Mouse (Mus musculus) lung, embryonic 15.5 days (tissue): ENCODE results near the gene Plppr2. TPM values are rescaled to one million over a fixed set of nuclear protein-coding genes. Genes with fewer than 3 reads are reported as not detected.

Experiments used
- ATAC-seq: fragments of 200-750 bp; cut with Nextera tagmentation; 2 replicates; pipeline ENCODE4 v1.8.0; 2017; ENCODE audit warnings: moderate number of reproducible peaks, borderline replicate concordance; ENCODE audit not compliant: low FRiP score, low TSS enrichment; ENCODE audit errors: extremely low read depth
- H3K27ac ChIP-seq: fragments of 300-500 bp; sonication (generic); 2 replicates; pipeline ENCODE4 v1.5.1; 2015; ENCODE audit warnings: moderate library complexity, mild to moderate bottlenecking, inconsistent platforms
- H3K27me3 ChIP-seq: fragments of 300-500 bp; sonication (generic); 2 replicates; pipeline ENCODE4 v1.6.1; 2015; ENCODE audit warnings: inconsistent platforms
- H3K36me3 ChIP-seq: fragments of 300-500 bp; sonication (generic); 2 replicates; pipeline ENCODE4 v1.6.1; 2015; ENCODE audit warnings: inconsistent platforms
- H3K4me1 ChIP-seq: fragments of 300-500 bp; sonication (generic); 2 replicates; pipeline ENCODE4 v1.6.1; 2015; ENCODE audit warnings: inconsistent platforms
- H3K4me2 ChIP-seq: fragments of 300-500 bp; sonication (generic); 2 replicates; pipeline ENCODE4 v1.6.1; 2015; ENCODE audit warnings: inconsistent platforms, mild to moderate bottlenecking, moderate library complexity
- H3K4me3 ChIP-seq: fragments of 300-500 bp; sonication (generic); 2 replicates; pipeline ENCODE4 v1.5.1; 2015; ENCODE audit warnings: mild to moderate bottlenecking, inconsistent platforms
- H3K9ac ChIP-seq: fragments of 300-500 bp; sonication (generic); 2 replicates; pipeline ENCODE4 v1.6.1; 2015; ENCODE audit warnings: inconsistent platforms
- H3K9me3 ChIP-seq: fragments of 300-500 bp; sonication (generic); 2 replicates; pipeline ENCODE4 v1.6.1; 2016; ENCODE audit warnings: inconsistent platforms
- WGBS: fragments of 180-500 bp; shearing (Covaris S2); methylation state at CpG from one replicate; pipeline ENCODE4 v1.1.7; 2015; 5-methylcytosine and 5-hydroxymethylcytosine counted together
- polyA plus RNA-seq: library from polyadenylated mRNA; unstranded; fragments of >200 nt; fragmentation: Nextera tagmentation; extraction: Ambion mirVana; gene quantifications from 2 replicates; pipeline ENCODE4 v1.2.1, GENCODE M21; 2015

Gene Plppr2
- polyA plus RNA-seq, 1 experiment from 2014 or later = 8.0 TPM

GRCm38 (mm10) chr9:21968883-21969282, 32.0 kb downstream of the Plppr2 start:
- Histone ChIP-seq H3K36me3 (no peaks in the 10 kb centered on the region; the same call in 1 of the 2 replicates), H3K4me2 (no peak overlapping the region), H3K27me3 (no peaks in the 10 kb centered on the region), H3K4me1 (no peaks in the 10 kb centered on the region), H3K4me3 (no peak overlapping the region), H3K9ac (no peak overlapping the region), H3K27ac (no peak overlapping the region), H3K9me3 (no peaks in the 10 kb centered on the region)
- WGBS = 29% methylated on average over 6 of the region's 6 CpGs
- ATAC-seq = no peak

GRCm38 (mm10) chr9:21969304-21969703, 32.5 kb downstream of the Plppr2 start:
- Histone ChIP-seq H3K9me3 (no peaks in the 10 kb centered on the region), H3K4me1 (no peaks in the 10 kb centered on the region), H3K27ac (no peak overlapping the region), H3K27me3 (no peaks in the 10 kb centered on the region), H3K9ac (no peak overlapping the region), H3K36me3 (no peaks in the 10 kb centered on the region; the same call in 1 of the 2 replicates), H3K4me3 (no peak overlapping the region), H3K4me2 (no peak overlapping the region)
- WGBS = 84% methylated on average over 4 of the region's 4 CpGs
- no peak for ATAC-seq

GRCm38 (mm10) chr9:21976626-21977175, 39.9 kb downstream of the Plppr2 start:
- no peak for ATAC-seq
- Histone ChIP-seq H3K9me3 (no peaks in the 10 kb centered on the region), H3K4me3 (no peak overlapping the region), H3K36me3 (no peaks in the 10 kb centered on the region; the same call in 1 of the 2 replicates), H3K4me2 (no peak overlapping the region), H3K27ac (no peak overlapping the region), H3K9ac (no peak overlapping the region), H3K27me3 (peaks cover 5% of the 10 kb centered on the region; the same call in 1 of the 2 replicates), H3K4me1 (no peaks in the 10 kb centered on the region)
- 76% methylated on average over 10 of the region's 10 CpGs for WGBS

GRCm38 (mm10) chr9:21977331-21977730, 40.5 kb downstream of the Plppr2 start:
- ATAC-seq = no peak
- Histone ChIP-seq H3K27me3 (peaks cover 5% of the 10 kb centered on the region; the same call in 1 of the 2 replicates), H3K9me3 (no peaks in the 10 kb centered on the region), H3K27ac (no peak overlapping the region), H3K4me3 (no peak overlapping the region), H3K4me1 (no peaks in the 10 kb centered on the region), H3K9ac (no peak overlapping the region), H3K4me2 (no peak overlapping the region), H3K36me3 (no peaks in the 10 kb centered on the region; the same call in 1 of the 2 replicates)
- WGBS = 65% methylated on average over 5 of the region's 5 CpGs

- no peak for ATAC-seq
- Histone ChIP-seq H3K4me3 (no peak overlapping the region), H3K4me1 (no peaks in the 10 kb centered on the region), H3K4me2 (no peak overlapping the region), H3K36me3 (no peaks in the 10 kb centered on the region), H3K9ac (no peak overlapping the region), H3K9me3 (no peaks in the 10 kb centered on the region), H3K27me3 (peaks cover 5% of the 10 kb centered on the region; the same call in 1 of the 2 replicates), H3K27ac (no peak overlapping the region)
- 22% methylated on average over 2 of the region's 2 CpGs for WGBS
Measured at GRCm38 (mm10) chr9:21977972-21978371, 41.1 kb downstream of the Plppr2 start.

GRCm38 (mm10) chr9:21978398-21979128, 41.7 kb downstream of the Plppr2 start:
- no peak overlapping the region for H3K27ac ChIP-seq
- no peaks in the 10 kb centered on the region for H3K9me3 ChIP-seq
- no peak overlapping the region for H3K4me2 ChIP-seq
- no peaks in the 10 kb centered on the region for H3K4me1 ChIP-seq
- peaks cover 5% of the 10 kb centered on the region; the same call in 1 of the 2 replicates for H3K27me3 ChIP-seq
- WGBS = 82% methylated on average over 4 of the region's 4 CpGs
- H3K36me3 ChIP-seq = no peaks in the 10 kb centered on the region
- no peak for ATAC-seq
- no peak overlapping the region for H3K9ac ChIP-seq
- no peak overlapping the region for H3K4me3 ChIP-seq

GRCm38 (mm10) chr9:21983911-21984310, 47.1 kb downstream of the Plppr2 start:
- H3K4me2 ChIP-seq = no peak overlapping the region
- H3K4me1 ChIP-seq = peaks cover 13% of the 10 kb centered on the region
- 31% methylated on average over 3 of the region's 3 CpGs for WGBS
- no peak overlapping the region for H3K27ac ChIP-seq
- no peaks in the 10 kb centered on the region for H3K36me3 ChIP-seq
- no peak for ATAC-seq
- no peak overlapping the region for H3K9ac ChIP-seq
- H3K4me3 ChIP-seq = no peak overlapping the region
- no peaks in the 10 kb centered on the region for H3K9me3 ChIP-seq
- peaks cover 39% of the 10 kb centered on the region for H3K27me3 ChIP-seq

- Histone ChIP-seq H3K9me3 (no peaks in the 10 kb centered on the region), H3K4me2 (peak overlapping the region; percentile 92), H3K4me1 (peaks cover 22% of the 10 kb centered on the region), H3K27ac (no peak overlapping the region), H3K36me3 (no peaks in the 10 kb centered on the region), H3K4me3 (peak overlapping the region; percentile 51), H3K27me3 (peaks cover 70% of the 10 kb centered on the region), H3K9ac (no peak overlapping the region)
- no peak for ATAC-seq
- WGBS = 8% methylated on average over 36 of the region's 36 CpGs
Measured at GRCm38 (mm10) chr9:21987592-21988342, 50.9 kb downstream of the Plppr2 start.

- H3K27me3 ChIP-seq = peaks cover 70% of the 10 kb centered on the region
Measured at GRCm38 (mm10) chr9:21988421-21989101, 51.7 kb downstream of the Plppr2 start.

GRCm38 (mm10) chr9:21989230-21990110, 52.6 kb downstream of the Plppr2 start, which contains the start of gene Rgl3:
Gene Rgl3, minus strand, starts transcription at chr9:21989446.
- H3K27me3 ChIP-seq = peaks cover 70% of the 10 kb centered on the region
- no peak within 1 kb of the TSS for H3K27ac ChIP-seq
- peak within 1 kb of the TSS; percentile 92 for H3K4me2 ChIP-seq
- H3K36me3 ChIP-seq = no peaks in the 10 kb centered on the region
- H3K9me3 ChIP-seq = no peaks in the 10 kb centered on the region
- ATAC-seq = peak; percentile 53; the same call in 1 of the 2 replicates
- H3K4me1 ChIP-seq = peaks cover 22% of the 10 kb centered on the region
- under 1% methylated on average over 42 of the region's 42 CpGs for WGBS
- peak within 1 kb of the TSS; percentile 51 for H3K4me3 ChIP-seq
- peak within 1 kb of the TSS; percentile 50 for H3K9ac ChIP-seq

More at GRCm38 (mm10) chr9:21988421-21989101, 51.7 kb downstream of the Plppr2 start:
- WGBS = under 1% methylated on average over 32 of the region's 32 CpGs
- peak; percentile 48 for ATAC-seq
- peaks cover 22% of the 10 kb centered on the region for H3K4me1 ChIP-seq
- no peaks in the 10 kb centered on the region for H3K9me3 ChIP-seq
- H3K9ac ChIP-seq = peak overlapping the region; percentile 50
- no peaks in the 10 kb centered on the region for H3K36me3 ChIP-seq
- H3K4me2 ChIP-seq = peak overlapping the region; percentile 92
- peak overlapping the region; percentile 51 for H3K4me3 ChIP-seq
- no peak overlapping the region for H3K27ac ChIP-seq

- no peaks in the 10 kb centered on the region for H3K36me3 ChIP-seq
- no peak overlapping the region for H3K4me3 ChIP-seq
- ATAC-seq = no peak
- no peak overlapping the region for H3K4me2 ChIP-seq
- no peak overlapping the region for H3K27ac ChIP-seq
- H3K4me1 ChIP-seq = peaks cover 22% of the 10 kb centered on the region
- no peaks in the 10 kb centered on the region for H3K9me3 ChIP-seq
- H3K27me3 ChIP-seq = peaks cover 53% of the 10 kb centered on the region
- WGBS = 63% methylated on average over 4 of the region's 4 CpGs
- no peak overlapping the region for H3K9ac ChIP-seq
Measured at GRCm38 (mm10) chr9:21992227-21992626, 55.4 kb downstream of the Plppr2 start.
